Mouse (Mus musculus): ENCODE results near the gene Dnah1. TPM values are rescaled to one million over a fixed set of nuclear protein-coding genes. Genes with fewer than 3 reads are reported as not detected.

Gene Dnah1
- total and polyA plus RNA-seq, 3 experiments: 0.04 to 0.11 TPM; not detected in 1

- H3K36me3 ChIP-seq (ENCODE audit: control insufficient read depth in 1 of 2, insufficient read depth in 2 of 2, low read length in 2 of 2): peaks cover 3 to 13% of the 10 kb centered on the region in 2 experiments; a peak in 3 of 4 replicates
- peak; percentile 95 for DNase-seq (ENCODE audit: low read depth, low spot score)
- H3K9me3 ChIP-seq (replicated peaks; ENCODE audit: insufficient read depth, low read length): no peaks in the 10 kb centered on the region
- H3K9ac ChIP-seq (ENCODE audit: control insufficient read depth, low read depth, low read length, poor library complexity, severe bottlenecking): peak within 1 kb of the TSS; percentile 99
- peak within 1 kb of the TSS; percentile 97 for H3K27ac ChIP-seq (ENCODE audit: control insufficient read depth, low read depth, low read length)
- peaks cover 3 to 14% of the 10 kb centered on the region in 2 experiments; a peak in 3 of 4 replicates for H3K4me1 ChIP-seq (ENCODE audit: control insufficient read depth in 1 of 2, insufficient read depth in 2 of 2, low read length in 2 of 2)
- H3K79me2 ChIP-seq (ENCODE audit: control insufficient read depth, insufficient read depth, low read length, poor library complexity): peaks cover 20% of the 10 kb centered on the region
- no peaks in the 10 kb centered on the region for H3K27me3 ChIP-seq (ENCODE audit: control insufficient read depth in 1 of 2, insufficient read depth in 2 of 2, low read length in 2 of 2)
- H3K4me3 ChIP-seq (ENCODE audit: control insufficient read depth in 1 of 2, insufficient read depth in 1 of 2, low read depth in 2 of 2, low read length in 2 of 2): peak within 1 kb of the TSS; percentile 95 to 99
- TF ChIP-seq USF2 (IDR thresholded peaks at IDR 0.05; ENCODE audit: borderline replicate concordance in 1 of 2, insufficient read depth in 1 of 2, low read depth in 1 of 2, low read length in 2 of 2): no peak
- TF ChIP-seq CTCF (IDR thresholded peaks at IDR 0.05 in 2 of 3, conservative IDR thresholded peaks at IDR 0.05 in 1 of 3; ENCODE audit: control insufficient read depth in 1 of 3, insufficient read depth in 1 of 3, low read depth in 2 of 3, low read length in 3 of 3, poor library complexity in 1 of 3, severe bottlenecking in 1 of 3): no peak
- no peak for TF ChIP-seq TBP (IDR thresholded peaks at IDR 0.05; ENCODE audit: low read depth, low read length)
- peak; percentile 71 for TF ChIP-seq USF1 (IDR thresholded peaks at IDR 0.05; ENCODE audit: low read depth, low read length)
- TF ChIP-seq GABPA (IDR thresholded peaks at IDR 0.05; ENCODE audit: low read depth, low read length): no peak
- TF ChIP-seq EP300 (IDR thresholded peaks at IDR 0.05; ENCODE audit: low read depth in 1 of 2, low read length in 2 of 2): peak in 1 of 2 experiments; percentile 26; a peak in 1 of 4 replicates
- TF ChIP-seq ELF1 (IDR thresholded peaks at IDR 0.05; ENCODE audit: low read depth, low read length): peak; percentile 81
- peak; percentile 69 for TF ChIP-seq MYB (IDR thresholded peaks at IDR 0.05; ENCODE audit: low read depth, low read length)
- TF ChIP-seq TAL1 (IDR thresholded peaks at IDR 0.05; ENCODE audit: low read length): no peak
- no peak for TF ChIP-seq GATA1 (IDR thresholded peaks at IDR 0.05; ENCODE audit: low read depth, low read length)
- peak; percentile 87; the same call in 1 of the 2 replicates for TF ChIP-seq ZMIZ1 (IDR thresholded peaks at IDR 0.05; ENCODE audit: low read depth, low read length)
- no peak for TF ChIP-seq POLR2AphosphoS5 (IDR thresholded peaks at IDR 0.05; ENCODE audit: borderline replicate concordance, low read depth, low read length)
- TF ChIP-seq RCOR1 (IDR thresholded peaks at IDR 0.05; ENCODE audit: low read depth, low read length): no peak
- peak; percentile 90 for TF ChIP-seq NELFE (IDR thresholded peaks at IDR 0.05; ENCODE audit: low read depth, low read length)
- TF ChIP-seq MAFK (IDR thresholded peaks at IDR 0.05; ENCODE audit: borderline replicate concordance, low read depth, low read length): no peak
- TF ChIP-seq SIN3A (IDR thresholded peaks at IDR 0.05; ENCODE audit: low read length): peak; percentile 53
- peak; percentile 87 for TF ChIP-seq MAX (IDR thresholded peaks at IDR 0.05; ENCODE audit: low read length)
- no peak for TF ChIP-seq SMC3 (IDR thresholded peaks at IDR 0.05; ENCODE audit: low read depth, low read length)
- TF ChIP-seq MXI1 (IDR thresholded peaks at IDR 0.05; ENCODE audit: low read depth, low read length): peak; percentile 79
- TF ChIP-seq POLR2A (IDR thresholded peaks at IDR 0.05; ENCODE audit: control insufficient read depth in 1 of 2, insufficient read depth in 1 of 2, low read depth in 1 of 2, low read length in 2 of 2, poor library complexity in 1 of 2): peak; percentile 81 to 85
- TF ChIP-seq UBTF (IDR thresholded peaks at IDR 0.05; ENCODE audit: borderline replicate concordance, insufficient read depth, low read depth, low read length): 0 out of 2 replicates have a peak, but pooled peaks have one; percentile 82
- peak; percentile 92 for TF ChIP-seq HCFC1 (IDR thresholded peaks at IDR 0.05; ENCODE audit: low read depth, low read length)
- TF ChIP-seq CHD1 (IDR thresholded peaks at IDR 0.05; ENCODE audit: low read depth, low read length): no peak; the same call in 1 of the 2 replicates
- TF ChIP-seq CHD2 (IDR thresholded peaks at IDR 0.05; ENCODE audit: low read length): no peak
- peak; percentile 79 for TF ChIP-seq POLR2AphosphoS2 (IDR thresholded peaks at IDR 0.05; ENCODE audit: low read length)
- peak; percentile 53; the same call in 1 of the 2 replicates for TF ChIP-seq TCF12 (IDR thresholded peaks at IDR 0.05; ENCODE audit: low read depth, low read length)
- TF ChIP-seq E2F4 (IDR thresholded peaks at IDR 0.05; ENCODE audit: borderline replicate concordance, low read depth, low read length): no peak
- TF ChIP-seq MEF2A (IDR thresholded peaks at IDR 0.05; ENCODE audit: extremely low read depth, insufficient replicate concordance, low read depth, low read length, poor library complexity, severe bottlenecking): no peak
- TF ChIP-seq MYC (IDR thresholded peaks at IDR 0.05; ENCODE audit: low read depth, low read length): peak; percentile 49
- TF ChIP-seq JUND (IDR thresholded peaks at IDR 0.05; ENCODE audit: low read depth, low read length): no peak
- TF ChIP-seq KAT2A (conservative IDR thresholded peaks at IDR 0.05; ENCODE audit: low read depth, low read length): peak; percentile 70; the same call in 1 of the 2 replicates
- TF ChIP-seq NRF1 (IDR thresholded peaks at IDR 0.05; ENCODE audit: insufficient read depth, low read depth, low read length, poor library complexity, severe bottlenecking): peak; percentile 55; the same call in 1 of the 2 replicates
- TF ChIP-seq ZC3H11A (IDR thresholded peaks at IDR 0.05; ENCODE audit: low read depth, low read length): 0 out of 2 replicates have a peak, but pooled peaks have one; percentile 19
- 0 out of 2 replicates have a peak, but pooled peaks have one; percentile 48 for TF ChIP-seq ETS1 (IDR thresholded peaks at IDR 0.05; ENCODE audit: low read depth, low read length)
- no peak for TF ChIP-seq RAD21 (IDR thresholded peaks at IDR 0.05; ENCODE audit: low read depth, low read length)
- TF ChIP-seq MAZ (IDR thresholded peaks at IDR 0.05; ENCODE audit: low read depth, low read length): peak; percentile 95; the same call in 1 of the 2 replicates
Measured at GRCm38 (mm10) chr14:31251084-31251604, 72.6 kb downstream of the Dnah1 start, which contains the start of the genes Phf7 and Bap1. Phf7 (minus strand) TSS chr14:31251317. Bap1 (plus strand) TSS chr14:31251450.
